Mouse (Mus musculus) erythroblast, embryonic 14.5 days (primary cell): Measurements from ENCODE around the gene App.

ENCODE experiments used
- GATA1 ChIP-seq: IDR thresholded peaks from 2 replicates; pipeline ENCODE4 v1.6.1; 2012; ENCODE audit warnings: low read length, inconsistent platforms, mixed read lengths
- TAL1 ChIP-seq: IDR thresholded peaks from 3 replicates; pipeline ENCODE4 v1.6.1; 2012; ENCODE audit warnings: low read length, inconsistent platforms, mixed read lengths

DNA sequence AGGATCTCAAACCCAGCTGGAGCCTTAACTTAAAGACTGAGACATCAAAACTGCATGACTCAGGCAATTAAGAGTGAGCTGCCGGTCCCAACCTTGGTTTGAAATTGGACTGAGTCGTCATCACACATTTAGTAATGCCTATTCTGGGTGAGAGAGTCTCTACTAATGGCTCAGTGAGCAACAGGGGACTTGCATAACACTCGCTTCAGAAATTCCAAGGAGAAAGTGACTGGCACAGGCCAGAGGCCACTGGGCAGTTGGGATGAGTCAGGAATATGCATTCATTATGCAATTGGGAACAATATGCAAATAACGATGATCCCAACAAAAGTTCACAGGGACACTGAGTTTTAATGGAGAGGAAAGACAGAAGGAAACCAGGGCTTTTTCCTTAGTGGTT, 111.8 kb downstream of the App start:
- TF ChIP-seq GATA1 (no peak), TAL1 (no peak)
